Mouse (Mus musculus) kidney, embryonic 14.5 days (tissue): ENCODE results near the gene Iqschfp. TPM values are rescaled to one million over a fixed set of nuclear protein-coding genes. Genes with fewer than 3 reads are reported as not detected.

Experiments used
- ATAC-seq: fragments of 200-750 bp; cut with Nextera tagmentation; 2 replicates; pipeline ENCODE4 v1.8.0; 2017; ENCODE audit warnings: moderate number of reproducible peaks, mild to moderate bottlenecking, moderate TSS enrichment, moderate library complexity; ENCODE audit not compliant: low FRiP score, low TSS enrichment
- H3K27ac ChIP-seq: fragments of 300-500 bp; sonication (generic); 2 replicates; pipeline ENCODE4 v1.5.1; 2014; ENCODE audit warnings: low read depth, mild to moderate bottlenecking, low read length, moderate library complexity, mixed read lengths
- H3K27me3 ChIP-seq: fragments of 300-500 bp; sonication (generic); 2 replicates; pipeline ENCODE4 v1.6.1; 2014; ENCODE audit warnings: mild to moderate bottlenecking, low read length; ENCODE audit not compliant: control insufficient read depth, insufficient read depth
- H3K36me3 ChIP-seq: fragments of 300-500 bp; sonication (generic); 2 replicates; pipeline ENCODE4 v1.6.1; 2014; ENCODE audit warnings: low read length, mixed read lengths; ENCODE audit not compliant: control insufficient read depth, insufficient read depth
- H3K4me1 ChIP-seq: fragments of 300-500 bp; sonication (generic); 2 replicates; pipeline ENCODE4 v1.6.1; 2014; ENCODE audit warnings: low read length, mixed read lengths; ENCODE audit not compliant: control insufficient read depth, insufficient read depth
- H3K4me2 ChIP-seq: fragments of 300-500 bp; sonication (generic); replicated peaks from 2 replicates; pipeline ENCODE4 v1.6.1; 2014; ENCODE audit warnings: low read depth, mild to moderate bottlenecking, low read length
- H3K4me3 ChIP-seq: fragments of 300-500 bp; sonication (generic); 2 replicates; pipeline ENCODE4 v1.5.1; 2014; ENCODE audit warnings: mild to moderate bottlenecking, low read length
- H3K9ac ChIP-seq: fragments of 300-500 bp; sonication (generic); 2 replicates; pipeline ENCODE4 v1.6.1; 2014; ENCODE audit warnings: low read depth, mild to moderate bottlenecking, low read length, moderate library complexity
- H3K9me3 ChIP-seq: fragments of 300-500 bp; sonication (generic); 2 replicates; pipeline ENCODE4 v1.6.1; 2016; ENCODE audit warnings: low read length; ENCODE audit not compliant: control insufficient read depth
- WGBS: fragments of 180-500 bp; shearing (Covaris S2); extraction: QIAGEN DNeasy Blood & Tissue Kit; methylation state at CpG from one replicate; pipeline ENCODE4 v1.1.7; 2014; 5-methylcytosine and 5-hydroxymethylcytosine counted together
- polyA plus RNA-seq: library from polyadenylated mRNA; unstranded; fragments of >200 nt; fragmentation: Nextera tagmentation; extraction: Ambion mirVana; gene quantifications from 2 replicates; pipeline ENCODE4 v1.2.1, GENCODE M21; 2014

Gene Iqschfp
- polyA plus RNA-seq, 1 experiment from 2014 or later = not detected

GRCm38 (mm10) chr3:68138833-68139627 is 247.0 kb downstream of the Iqschfp start:
- no peak for ATAC-seq
- no peaks in the 10 kb centered on the region for H3K27me3 ChIP-seq
- H3K9ac ChIP-seq = no peak overlapping the region
- H3K27ac ChIP-seq = no peak overlapping the region
- no peaks in the 10 kb centered on the region for H3K9me3 ChIP-seq
- H3K36me3 ChIP-seq = no peaks in the 10 kb centered on the region
- H3K4me2 ChIP-seq = no peak overlapping the region
- H3K4me3 ChIP-seq = no peak overlapping the region
- WGBS = 80% methylated on average over 5 of the region's 5 CpGs
- H3K4me1 ChIP-seq = no peaks in the 10 kb centered on the region

DNA sequence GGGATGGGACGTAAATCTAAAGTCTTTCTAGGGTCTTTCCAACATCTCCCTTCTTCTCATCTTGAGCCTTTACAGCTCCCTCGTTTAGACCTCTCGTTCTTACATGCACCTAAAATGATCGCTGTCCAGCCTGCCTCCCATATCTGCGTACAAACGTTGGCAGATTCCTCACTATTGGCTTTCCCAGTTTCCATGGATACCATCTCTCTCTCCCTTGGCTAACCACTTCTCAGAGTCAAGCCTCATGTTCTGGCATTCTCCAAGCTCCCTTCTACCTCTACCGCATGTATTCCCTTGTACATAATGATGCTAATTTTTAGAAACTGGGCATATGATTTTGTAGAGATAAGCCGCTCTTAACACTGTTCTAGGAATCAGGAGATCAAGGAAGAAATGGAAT is 258.7 kb downstream of the Iqschfp start:
- ATAC-seq = no peak
- Histone ChIP-seq H3K4me3 (no peak overlapping the region), H3K27ac (no peak overlapping the region), H3K9me3 (no peaks in the 10 kb centered on the region), H3K27me3 (no peaks in the 10 kb centered on the region), H3K36me3 (no peaks in the 10 kb centered on the region), H3K4me1 (no peaks in the 10 kb centered on the region), H3K9ac (no peak overlapping the region), H3K4me2 (no peak overlapping the region)
- WGBS = 89% methylated on average over 8 of the region's 8 CpGs

- H3K4me2 ChIP-seq = no peak overlapping the region
Observed at GRCm38 (mm10) chr3:68160175-68160574, 268.1 kb downstream of the Iqschfp start.

GRCm38 (mm10) chr3:68160760-68161159 is 268.7 kb downstream of the Iqschfp start:
- Histone ChIP-seq H3K36me3 (no peaks in the 10 kb centered on the region), H3K9me3 (no peaks in the 10 kb centered on the region), H3K27ac (no peak overlapping the region), H3K9ac (no peak overlapping the region), H3K4me1 (no peaks in the 10 kb centered on the region), H3K27me3 (no peaks in the 10 kb centered on the region), H3K4me3 (no peak overlapping the region), H3K4me2 (no peak overlapping the region)
- WGBS = 79% methylated on average over 3 of the region's 3 CpGs
- no peak for ATAC-seq

More at GRCm38 (mm10) chr3:68160175-68160574, 268.1 kb downstream of the Iqschfp start:
- Histone ChIP-seq H3K4me1 (no peaks in the 10 kb centered on the region), H3K36me3 (no peaks in the 10 kb centered on the region), H3K4me3 (no peak overlapping the region), H3K27ac (no peak overlapping the region), H3K9ac (no peak overlapping the region), H3K9me3 (no peaks in the 10 kb centered on the region), H3K27me3 (no peaks in the 10 kb centered on the region)
- no peak for ATAC-seq
- 67% methylated on average over 1 of the region's 1 CpGs for WGBS

GRCm38 (mm10) chr3:68178248-68178647 is 286.2 kb downstream of the Iqschfp start:
- H3K27ac ChIP-seq = no peak overlapping the region
- H3K4me1 ChIP-seq = no peaks in the 10 kb centered on the region
- no peak overlapping the region for H3K4me3 ChIP-seq
- H3K36me3 ChIP-seq = no peaks in the 10 kb centered on the region
- no peak for ATAC-seq
- H3K9me3 ChIP-seq = no peaks in the 10 kb centered on the region
- 44% methylated on average over 1 of the region's 1 CpGs for WGBS
- no peaks in the 10 kb centered on the region for H3K27me3 ChIP-seq
- H3K4me2 ChIP-seq = no peak overlapping the region
- no peak overlapping the region for H3K9ac ChIP-seq

GRCm38 (mm10) chr3:68187471-68187870 is 295.4 kb downstream of the Iqschfp start:
- no peaks in the 10 kb centered on the region for H3K36me3 ChIP-seq
- no peaks in the 10 kb centered on the region for H3K27me3 ChIP-seq
- no peak overlapping the region for H3K4me2 ChIP-seq
- no peak overlapping the region for H3K9ac ChIP-seq
- WGBS = 66% methylated on average over 8 of the region's 8 CpGs
- H3K27ac ChIP-seq = no peak overlapping the region
- no peaks in the 10 kb centered on the region for H3K9me3 ChIP-seq
- no peak overlapping the region for H3K4me3 ChIP-seq
- no peak for ATAC-seq
- H3K4me1 ChIP-seq = 0 out of 2 replicates have a peak, but pooled peaks cover 5% of the 10 kb centered on the region

DNA sequence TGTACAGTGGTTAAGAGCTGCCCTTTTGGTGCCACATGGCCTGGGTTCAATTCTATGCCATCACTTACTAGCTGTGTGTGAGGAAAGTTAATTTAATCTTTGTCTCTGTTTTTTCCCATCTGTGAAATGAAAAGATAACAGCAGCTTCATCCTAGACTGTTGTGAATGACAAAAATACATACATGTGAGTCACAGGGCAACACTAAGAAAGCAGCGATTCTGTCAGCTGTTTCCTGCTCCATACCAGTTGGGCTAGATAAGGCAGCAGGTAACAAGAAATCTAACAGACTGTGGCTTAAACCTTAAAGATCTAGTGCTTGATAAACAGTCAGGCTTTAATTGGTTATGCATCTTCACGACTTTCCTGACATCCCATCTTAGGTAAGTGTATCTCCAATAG is 297.1 kb downstream of the Iqschfp start:
- H3K4me2 ChIP-seq = no peak overlapping the region
- H3K9me3 ChIP-seq = no peaks in the 10 kb centered on the region
- H3K27me3 ChIP-seq = no peaks in the 10 kb centered on the region
- no peak overlapping the region for H3K27ac ChIP-seq
- H3K4me3 ChIP-seq = no peak overlapping the region
- ATAC-seq = no peak
- no peaks in the 10 kb centered on the region for H3K36me3 ChIP-seq
- 0 out of 2 replicates have a peak, but pooled peaks cover 5% of the 10 kb centered on the region for H3K4me1 ChIP-seq
- WGBS = 82% methylated on average over 2 of the region's 2 CpGs
- H3K9ac ChIP-seq = no peak overlapping the region

DNA sequence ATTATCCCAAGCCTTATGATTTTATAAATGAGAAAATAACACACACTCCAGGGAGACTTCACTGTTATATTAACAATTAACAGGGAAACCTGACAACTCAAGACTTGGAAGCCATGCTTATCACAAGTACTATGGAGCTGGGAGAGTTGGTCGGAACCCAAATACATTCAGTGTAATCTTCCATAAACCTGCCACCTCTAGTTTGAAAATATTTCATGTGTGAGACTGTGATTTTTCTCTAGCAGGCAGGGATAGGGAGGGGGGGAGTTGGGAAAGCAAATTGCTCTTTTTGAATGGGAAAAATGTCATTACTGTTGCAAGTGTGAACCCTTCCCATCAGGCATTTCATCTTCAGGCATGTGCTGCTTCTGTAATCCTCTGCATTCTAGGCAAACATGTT is 304.9 kb downstream of the Iqschfp start:
- H3K36me3 ChIP-seq = no peaks in the 10 kb centered on the region
- no peak for ATAC-seq
- H3K27ac ChIP-seq = no peak overlapping the region
- no peaks in the 10 kb centered on the region for H3K9me3 ChIP-seq
- H3K4me3 ChIP-seq = no peak overlapping the region
- H3K9ac ChIP-seq = no peak overlapping the region
- no peak overlapping the region for H3K4me2 ChIP-seq
- no peaks in the 10 kb centered on the region for H3K4me1 ChIP-seq
- WGBS = 88% methylated on average over 1 of the region's 1 CpGs
- H3K27me3 ChIP-seq = no peaks in the 10 kb centered on the region

DNA sequence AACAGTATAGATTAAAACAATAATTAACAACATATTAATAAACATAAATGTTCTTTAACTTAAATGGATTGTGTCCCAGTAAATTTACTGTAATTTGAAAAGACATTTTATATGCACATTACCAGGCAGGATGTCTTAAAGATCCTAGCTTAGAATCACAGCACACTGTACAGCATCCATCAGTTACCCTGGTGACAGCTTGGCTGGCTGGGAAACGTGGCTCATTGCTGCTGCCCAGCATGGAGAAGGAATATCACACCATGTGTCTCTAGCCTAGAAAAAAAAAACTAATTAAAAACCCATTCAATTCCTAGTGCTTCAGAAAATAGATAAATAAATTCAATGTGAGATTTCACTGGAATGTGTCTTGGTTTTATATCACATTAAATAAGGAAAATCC is 309.2 kb downstream of the Iqschfp start:
- Histone ChIP-seq H3K4me1 (no peaks in the 10 kb centered on the region), H3K9ac (no peak overlapping the region), H3K9me3 (no peaks in the 10 kb centered on the region), H3K4me3 (no peak overlapping the region), H3K4me2 (no peak overlapping the region), H3K27me3 (no peaks in the 10 kb centered on the region), H3K36me3 (no peaks in the 10 kb centered on the region), H3K27ac (no peak overlapping the region)
- no peak for ATAC-seq
- 43% methylated on average over 1 of the region's 1 CpGs for WGBS
